Mouse (Mus musculus) CH12.LX (cell line): ENCODE measurements around the gene Cers6.

Experiments
- BHLHE40 ChIP-seq: IDR thresholded peaks from 2 replicates; pipeline ENCODE4 v1.6.1; 2011; ENCODE audit warnings: mild to moderate bottlenecking, low read depth, low read length, improper control_type of control experiment
- CHD1 ChIP-seq: IDR thresholded peaks from 2 replicates; pipeline ENCODE4 v1.6.1; 2012; ENCODE audit warnings: low read depth, low read length, improper control_type of control experiment, inconsistent platforms
- CHD2 ChIP-seq: IDR thresholded peaks from 2 replicates; pipeline ENCODE4 v1.6.1; 2011; ENCODE audit warnings: low read length, improper control_type of control experiment
- CTCF ChIP-seq, 2 experiments: IDR thresholded peaks in 1 of 2; conservative IDR thresholded peaks in 1 of 2; 2 replicates each; pipeline ENCODE4 v1.5.1; 2011 to 2012; ENCODE audit warnings: low read depth in 2 of 2, low read length in 2 of 2, improper control_type of control experiment in 1 of 2, inconsistent platforms in 1 of 2, mild to moderate bottlenecking in 1 of 2, moderate library complexity in 1 of 2
- EP300 ChIP-seq: IDR thresholded peaks from 2 replicates; pipeline ENCODE4 v1.6.1; 2011; ENCODE audit warnings: low read length, improper control_type of control experiment
- GABPA ChIP-seq: IDR thresholded peaks from 2 replicates; pipeline ENCODE4 v1.6.1; 2012; ENCODE audit warnings: low read depth, low read length, improper control_type of control experiment, inconsistent platforms; ENCODE audit not compliant: insufficient replicate concordance
- HCFC1 ChIP-seq: IDR thresholded peaks from 2 replicates; pipeline ENCODE4 v1.6.1; 2012; ENCODE audit warnings: low read depth, mild to moderate bottlenecking, inconsistent platforms, low read length, improper control_type of control experiment
- IRF4 ChIP-seq: IDR thresholded peaks from 2 replicates; pipeline ENCODE4 v1.6.1; 2014; ENCODE audit warnings: low read depth, mild to moderate bottlenecking, inconsistent platforms, low read length, improper control_type of control experiment
- MAZ ChIP-seq: IDR thresholded peaks from 2 replicates; pipeline ENCODE4 v1.6.1; 2012; ENCODE audit warnings: low read depth, mild to moderate bottlenecking, inconsistent platforms, low read length, improper control_type of control experiment, moderate library complexity
- POLR2A ChIP-seq: IDR thresholded peaks from 2 replicates; pipeline ENCODE4 v1.6.1; 2011; ENCODE audit warnings: low read depth, mild to moderate bottlenecking, improper control_type of control experiment, low read length
- ZC3H11A ChIP-seq: IDR thresholded peaks from 2 replicates; pipeline ENCODE4 v1.6.1; 2012; ENCODE audit warnings: low read depth, mild to moderate bottlenecking, inconsistent platforms, low read length, improper control_type of control experiment
- ZNF384 ChIP-seq: IDR thresholded peaks from 2 replicates; pipeline ENCODE4 v1.6.1; 2012; ENCODE audit warnings: low read depth, low read length, improper control_type of control experiment, inconsistent platforms

GRCm38 (mm10) chr2:68901708-68902107, 40.5 kb downstream of the Cers6 start:
- TF ChIP-seq CTCF (conservative IDR thresholded peaks at IDR 0.05 in 1 of 2, IDR thresholded peaks at IDR 0.05 in 1 of 2; ENCODE audit: low read depth in 2 of 2, low read length in 2 of 2) (no peak), CHD1 (no peak), HCFC1 (no peak), ZC3H11A (no peak), GABPA (no peak), POLR2A (no peak), EP300 (no peak), ZNF384 (no peak), MAZ (no peak), BHLHE40 (no peak), IRF4 (no peak), CHD2 (no peak)
